Mouse (Mus musculus): ENCODE data around the gene St6galnac3. TPM values are rescaled to one million over a fixed set of nuclear protein-coding genes. Genes with fewer than 3 reads are reported as not detected.
A peak's percentile ranks its signal among the peaks of the same experiment; 100 is the strongest.

The St6galnac3 gene
- total and polyA plus RNA-seq, 2 experiments from 2014 or later = 7.3 to 9.9 TPM

- no peaks in the 10 kb centered on the region for H3K36me3 ChIP-seq (ENCODE audit: insufficient read depth, low read length)
- no peak overlapping the region for H3K9ac ChIP-seq (replicated peaks; ENCODE audit: low read length)
- H3K9me3 ChIP-seq (ENCODE audit: low read length) = no peaks in the 10 kb centered on the region
- no peaks in the 10 kb centered on the region for H3K27me3 ChIP-seq (ENCODE audit: insufficient read depth, low read length)
- H3K27ac ChIP-seq = no peak overlapping the region
- DNase-seq (ENCODE audit: low spot score) (peak; percentile 32), ATAC-seq (no peak)
- H3K4me1 ChIP-seq (ENCODE audit: insufficient read depth, low read length) = no peaks in the 10 kb centered on the region
- no peak overlapping the region for H3K4me3 ChIP-seq (ENCODE audit: low read length)
- no peak overlapping the region for H3K4me2 ChIP-seq (ENCODE audit: low read depth, low read length)
- no peak for TF ChIP-seq CTCF (IDR thresholded peaks at IDR 0.05; ENCODE audit: low read depth)
- WGBS = 73% methylated on average over 6 of the region's 6 CpGs
Measured at GRCm38 (mm10) chr3:153525151-153525768, 199.7 kb downstream of the St6galnac3 start.

- 68% methylated on average over 7 of the region's 7 CpGs for WGBS
- peak; percentile 46; the same call in 1 of the 2 replicates for ATAC-seq
Measured at GRCm38 (mm10) chr3:153516848-153517247, 208.1 kb downstream of the St6galnac3 start.

GRCm38 (mm10) chr3:153513501-153514060 lies 211.4 kb downstream of the St6galnac3 start:
- Histone ChIP-seq H3K27me3 (ENCODE audit: insufficient read depth, low read length) (no peaks in the 10 kb centered on the region), H3K9ac (replicated peaks; ENCODE audit: low read length) (no peak overlapping the region), H3K4me1 (ENCODE audit: insufficient read depth, low read length) (peaks cover 4% of the 10 kb centered on the region), H3K36me3 (ENCODE audit: insufficient read depth, low read length) (no peaks in the 10 kb centered on the region), H3K27ac (no peak overlapping the region), H3K4me3 (ENCODE audit: low read length) (no peak overlapping the region), H3K9me3 (ENCODE audit: low read length) (no peaks in the 10 kb centered on the region), H3K4me2 (ENCODE audit: low read depth, low read length) (no peak overlapping the region)
- no peak for TF ChIP-seq CTCF (IDR thresholded peaks at IDR 0.05; ENCODE audit: low read depth)
- DNase-seq (ENCODE audit: low spot score) = no peak
- no peak for ATAC-seq
- WGBS = 56% methylated on average over 6 of the region's 6 CpGs

More at GRCm38 (mm10) chr3:153516848-153517247, 208.1 kb downstream of the St6galnac3 start:
- Histone ChIP-seq H3K27ac (no peak overlapping the region), H3K4me3 (ENCODE audit: low read length) (no peak overlapping the region), H3K36me3 (ENCODE audit: insufficient read depth, low read length) (no peaks in the 10 kb centered on the region), H3K9me3 (ENCODE audit: low read length) (0 out of 2 replicates have a peak, but pooled peaks cover 4% of the 10 kb centered on the region), H3K4me1 (ENCODE audit: insufficient read depth, low read length) (no peaks in the 10 kb centered on the region), H3K27me3 (ENCODE audit: insufficient read depth, low read length) (no peaks in the 10 kb centered on the region), H3K4me2 (ENCODE audit: low read depth, low read length) (no peak overlapping the region), H3K9ac (replicated peaks; ENCODE audit: low read length) (no peak overlapping the region)
- no peak for DNase-seq (ENCODE audit: low spot score)
- no peak for TF ChIP-seq CTCF (IDR thresholded peaks at IDR 0.05; ENCODE audit: low read depth)

GRCm38 (mm10) chr3:153512545-153512944 lies 212.4 kb downstream of the St6galnac3 start:
- H3K9ac ChIP-seq (replicated peaks; ENCODE audit: low read length) = no peak overlapping the region
- H3K4me1 ChIP-seq (ENCODE audit: insufficient read depth, low read length) = peaks cover 4% of the 10 kb centered on the region
- H3K4me3 ChIP-seq (ENCODE audit: low read length) = no peak overlapping the region
- 73% methylated on average over 6 of the region's 6 CpGs for WGBS
- no peak overlapping the region for H3K27ac ChIP-seq
- DNase-seq (ENCODE audit: low spot score) (no peak), ATAC-seq (no peak)
- no peaks in the 10 kb centered on the region for H3K27me3 ChIP-seq (ENCODE audit: insufficient read depth, low read length)
- no peak overlapping the region for H3K4me2 ChIP-seq (ENCODE audit: low read depth, low read length)
- TF ChIP-seq CTCF (IDR thresholded peaks at IDR 0.05; ENCODE audit: low read depth) = no peak
- no peaks in the 10 kb centered on the region for H3K36me3 ChIP-seq (ENCODE audit: insufficient read depth, low read length)
- H3K9me3 ChIP-seq (ENCODE audit: low read length) = no peaks in the 10 kb centered on the region

GRCm38 (mm10) chr3:153511151-153511580 lies 213.8 kb downstream of the St6galnac3 start:
- ATAC-seq = no peak
- 60% methylated on average over 7 of the region's 7 CpGs for WGBS
- Histone ChIP-seq H3K27ac (no peak overlapping the region), H3K4me1 (ENCODE audit: insufficient read depth, low read length) (peaks cover 4% of the 10 kb centered on the region), H3K4me2 (ENCODE audit: low read depth, low read length) (no peak overlapping the region), H3K36me3 (ENCODE audit: insufficient read depth, low read length) (no peaks in the 10 kb centered on the region), H3K9me3 (ENCODE audit: low read length) (no peaks in the 10 kb centered on the region), H3K27me3 (ENCODE audit: insufficient read depth, low read length) (no peaks in the 10 kb centered on the region), H3K4me3 (ENCODE audit: low read length) (no peak overlapping the region), H3K9ac (replicated peaks; ENCODE audit: low read length) (no peak overlapping the region)
- no peak for TF ChIP-seq CTCF (IDR thresholded peaks at IDR 0.05; ENCODE audit: low read depth)
- no peak for DNase-seq (ENCODE audit: low spot score)

- Histone ChIP-seq H3K4me1 (ENCODE audit: insufficient read depth, low read length) (peaks cover 4% of the 10 kb centered on the region), H3K27ac (no peak overlapping the region), H3K4me3 (ENCODE audit: low read length) (no peak overlapping the region), H3K9ac (replicated peaks; ENCODE audit: low read length) (no peak overlapping the region), H3K4me2 (ENCODE audit: low read depth, low read length) (no peak overlapping the region), H3K9me3 (ENCODE audit: low read length) (no peaks in the 10 kb centered on the region), H3K36me3 (ENCODE audit: insufficient read depth, low read length) (no peaks in the 10 kb centered on the region), H3K27me3 (ENCODE audit: insufficient read depth, low read length) (no peaks in the 10 kb centered on the region)
- no peak for TF ChIP-seq CTCF (IDR thresholded peaks at IDR 0.05; ENCODE audit: low read depth)
- ATAC-seq = no peak
- DNase-seq (ENCODE audit: low spot score) = no peak
- 77% methylated on average over 9 of the region's 9 CpGs for WGBS
Measured at GRCm38 (mm10) chr3:153510048-153510630, 214.8 kb downstream of the St6galnac3 start.

- Histone ChIP-seq H3K36me3 (ENCODE audit: insufficient read depth, low read length) (no peaks in the 10 kb centered on the region), H3K27ac (peak overlapping the region; percentile 66; the same call in 1 of the 2 replicates), H3K4me3 (ENCODE audit: low read length) (no peak overlapping the region), H3K9me3 (ENCODE audit: low read length) (no peaks in the 10 kb centered on the region), H3K4me2 (ENCODE audit: low read depth, low read length) (no peak overlapping the region), H3K9ac (replicated peaks; ENCODE audit: low read length) (no peak overlapping the region), H3K4me1 (ENCODE audit: insufficient read depth, low read length) (peaks cover 4% of the 10 kb centered on the region), H3K27me3 (ENCODE audit: insufficient read depth, low read length) (no peaks in the 10 kb centered on the region)
- ATAC-seq (no peak), DNase-seq (ENCODE audit: low spot score) (no peak)
- no peak for TF ChIP-seq CTCF (IDR thresholded peaks at IDR 0.05; ENCODE audit: low read depth)
- 50% methylated on average over 4 of the region's 4 CpGs for WGBS
Measured at GRCm38 (mm10) chr3:153509643-153510042, 215.3 kb downstream of the St6galnac3 start.
